Mouse (Mus musculus): ENCODE measurements at regions not wholly inside any gene's neighbourhood (a gene's known extent, or its start where the extent isn't known, plus 50 kb on each side); places are given as distances from the start of the nearest gene placed in this dataset.

DNA sequence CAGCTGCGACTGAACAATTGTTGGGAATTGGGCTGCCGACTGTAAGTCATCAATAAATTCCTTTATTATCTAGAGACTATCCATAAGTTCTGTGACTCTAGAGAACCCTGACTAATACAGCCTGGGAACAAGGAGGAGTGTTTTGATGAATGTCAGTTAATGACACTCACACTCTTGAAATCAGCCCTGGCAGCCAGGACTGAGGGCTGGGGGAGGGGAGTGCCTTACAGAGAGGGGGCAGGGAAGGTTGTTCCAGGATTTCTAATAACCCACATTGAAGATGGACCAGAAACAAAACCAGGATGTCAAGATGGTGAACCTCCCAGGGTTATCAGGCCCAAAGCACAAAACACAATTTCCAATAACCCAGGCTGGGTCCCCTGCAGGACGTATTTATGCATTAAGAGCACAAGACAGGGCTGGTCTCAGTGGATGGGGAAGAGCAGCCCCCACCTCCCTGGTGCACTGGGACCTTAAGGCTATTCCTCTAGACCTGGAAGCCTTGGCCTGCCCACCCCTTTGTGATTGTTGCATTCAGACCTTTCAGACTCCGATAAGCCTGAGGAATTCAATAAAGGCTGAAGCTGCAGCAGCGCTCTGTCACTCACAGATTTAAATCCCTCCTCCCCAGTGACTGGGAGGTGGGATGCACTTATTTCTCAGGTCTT, 80.0 kb upstream of the Topaz1 start:
- Histone ChIP-seq H3K4me1 (replicated peaks) (no peaks in the 10 kb centered on the region), H3K36me3 (replicated peaks) (no peaks in the 10 kb centered on the region), H3K9ac (no peak overlapping the region), H3K9me3 (replicated peaks) (no peaks in the 10 kb centered on the region), H3K27ac (replicated peaks) (no peak overlapping the region), H3K4me2 (no peak overlapping the region), H3K27me3 (no peaks in the 10 kb centered on the region), H3K4me3 (replicated peaks) (no peak overlapping the region)
- 46% methylated on average over 4 of the region's 5 CpGs for WGBS (ENCODE audit: insufficient replicate concordance)
- no peak for ATAC-seq (ENCODE audit: insufficient read depth)

- Histone ChIP-seq H3K36me3 (replicated peaks) (no peaks in the 10 kb centered on the region), H3K27me3 (no peaks in the 10 kb centered on the region), H3K27ac (replicated peaks) (no peak overlapping the region), H3K9me3 (replicated peaks) (no peaks in the 10 kb centered on the region), H3K4me2 (no peak overlapping the region), H3K4me1 (replicated peaks) (no peaks in the 10 kb centered on the region), H3K9ac (no peak overlapping the region), H3K4me3 (replicated peaks) (no peak overlapping the region)
- WGBS (ENCODE audit: insufficient replicate concordance), result 42% methylated on average over 3 of the region's 3 CpGs
- no peak for ATAC-seq (ENCODE audit: insufficient read depth)
These were observed 79.5 kb upstream of the Topaz1 start for GRCm38 (mm10) chr9:122667646-122667981.

GRCm38 (mm10) chr9:122673777-122674176, 73.4 kb upstream of the Topaz1 start:
- Histone ChIP-seq H3K27ac (replicated peaks) (no peak overlapping the region), H3K4me1 (replicated peaks) (no peaks in the 10 kb centered on the region), H3K4me3 (replicated peaks) (no peak overlapping the region), H3K27me3 (no peaks in the 10 kb centered on the region), H3K9ac (no peak overlapping the region), H3K9me3 (replicated peaks) (no peaks in the 10 kb centered on the region), H3K36me3 (replicated peaks) (no peaks in the 10 kb centered on the region), H3K4me2 (no peak overlapping the region)
- no peak for ATAC-seq (ENCODE audit: insufficient read depth)
- WGBS (ENCODE audit: insufficient replicate concordance), result 53% methylated on average over 3 of the region's 3 CpGs

GRCm38 (mm10) chr9:122678001-122678696, 69.0 kb upstream of the Topaz1 start:
- no peak for ATAC-seq (ENCODE audit: insufficient read depth)
- WGBS (ENCODE audit: insufficient replicate concordance), result 69% methylated on average over 14 of the region's 14 CpGs
- H3K4me3 ChIP-seq (replicated peaks), result no peak overlapping the region
- no peaks in the 10 kb centered on the region for H3K36me3 ChIP-seq (replicated peaks)
- H3K27ac ChIP-seq (replicated peaks), result no peak overlapping the region
- no peaks in the 10 kb centered on the region for H3K9me3 ChIP-seq (replicated peaks)
- H3K9ac ChIP-seq, result no peak overlapping the region
- H3K4me1 ChIP-seq (replicated peaks), result no peaks in the 10 kb centered on the region
- H3K4me2 ChIP-seq, result no peak overlapping the region
- no peaks in the 10 kb centered on the region for H3K27me3 ChIP-seq

DNA sequence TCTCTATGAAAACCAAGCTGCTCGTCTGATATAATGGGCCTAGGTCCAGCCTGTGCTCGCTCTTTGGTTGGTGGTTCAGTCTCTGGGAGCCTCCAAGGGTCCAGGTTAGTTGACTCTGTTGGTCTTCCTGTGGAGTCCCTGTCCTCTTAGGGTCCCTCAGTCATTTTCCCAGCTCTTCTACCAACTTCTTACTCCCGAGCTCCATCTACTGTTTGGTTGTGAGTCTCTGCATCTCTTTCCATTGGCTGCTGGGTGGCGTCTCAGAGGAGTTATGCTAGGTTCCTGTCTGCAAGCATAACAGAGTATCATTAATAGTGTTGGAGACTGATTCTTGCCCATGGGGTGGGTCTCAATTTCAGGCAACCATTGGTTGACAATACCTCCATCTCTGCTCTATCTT, 60.0 kb upstream of the Topaz1 start:
- no peaks in the 10 kb centered on the region for H3K36me3 ChIP-seq (replicated peaks)
- no peaks in the 10 kb centered on the region for H3K9me3 ChIP-seq (replicated peaks)
- no peak for ATAC-seq (ENCODE audit: insufficient read depth)
- 10% methylated on average over 4 of the region's 4 CpGs for WGBS (ENCODE audit: insufficient replicate concordance)
- no peak overlapping the region for H3K4me2 ChIP-seq
- no peak overlapping the region for H3K27ac ChIP-seq (replicated peaks)
- no peak overlapping the region for H3K4me3 ChIP-seq (replicated peaks)
- no peaks in the 10 kb centered on the region for H3K4me1 ChIP-seq (replicated peaks)
- H3K27me3 ChIP-seq, result no peaks in the 10 kb centered on the region
- no peak overlapping the region for H3K9ac ChIP-seq

DNA sequence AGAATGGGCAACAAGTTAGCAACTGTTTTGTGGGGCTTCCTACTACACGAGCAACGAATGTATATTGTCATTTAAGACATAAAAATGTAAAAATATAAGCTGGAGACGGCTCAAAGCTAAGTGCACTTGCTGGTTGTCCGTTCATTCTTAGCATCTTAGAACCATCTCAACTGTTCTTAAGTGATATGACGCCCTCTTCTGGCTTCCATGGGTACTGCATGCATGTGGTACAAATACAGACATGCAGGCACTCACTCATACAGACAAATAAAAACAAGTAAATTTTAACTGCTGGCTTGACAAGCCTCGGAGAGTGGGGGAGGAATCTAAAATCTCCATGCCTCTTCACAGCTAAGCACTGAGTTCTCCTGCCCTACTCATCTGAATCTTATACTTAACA, 55.3 kb upstream of the Topaz1 start:
- H3K9me3 ChIP-seq (replicated peaks), result no peaks in the 10 kb centered on the region
- 52% methylated on average over 6 of the region's 6 CpGs for WGBS (ENCODE audit: insufficient replicate concordance)
- no peaks in the 10 kb centered on the region for H3K4me1 ChIP-seq (replicated peaks)
- H3K4me3 ChIP-seq (replicated peaks), result no peak overlapping the region
- no peak overlapping the region for H3K4me2 ChIP-seq
- H3K27ac ChIP-seq (replicated peaks), result no peak overlapping the region
- no peaks in the 10 kb centered on the region for H3K36me3 ChIP-seq (replicated peaks)
- ATAC-seq (ENCODE audit: insufficient read depth), result no peak
- H3K9ac ChIP-seq, result no peak overlapping the region
- H3K27me3 ChIP-seq, result no peaks in the 10 kb centered on the region

- Histone ChIP-seq H3K4me1 (replicated peaks) (no peaks in the 10 kb centered on the region), H3K4me3 (replicated peaks) (no peak overlapping the region), H3K9me3 (replicated peaks) (no peaks in the 10 kb centered on the region), H3K9ac (no peak overlapping the region), H3K4me2 (no peak overlapping the region), H3K27ac (replicated peaks) (no peak overlapping the region), H3K27me3 (no peaks in the 10 kb centered on the region), H3K36me3 (replicated peaks) (no peaks in the 10 kb centered on the region)
- ATAC-seq (ENCODE audit: insufficient read depth), result no peak
- 5% methylated on average over 1 of the region's 1 CpGs for WGBS (ENCODE audit: insufficient replicate concordance)
These were observed 51.4 kb upstream of the Topaz1 start for GRCm38 (mm10) chr9:122695724-122696123.

Small RNAs in the stretch of these regions (microRNA-seq; reads per million reads assigned to microRNA genes)
- gene Mir138-1, result 21.8 reads per million, percentile 37 among the genes with 10 or more reads in this experiment
